Mouse (Mus musculus) spleen, postnatal 4 days (tissue): ENCODE measurements around the gene Bckdha.

ENCODE experiments used
- DNase-seq, 2 experiments: peaks; one replicate each; pipeline ENCODE4 v3.0.0; 2022; ENCODE audit warnings: low spot score in 2 of 2

Gene Bckdha

DNA sequence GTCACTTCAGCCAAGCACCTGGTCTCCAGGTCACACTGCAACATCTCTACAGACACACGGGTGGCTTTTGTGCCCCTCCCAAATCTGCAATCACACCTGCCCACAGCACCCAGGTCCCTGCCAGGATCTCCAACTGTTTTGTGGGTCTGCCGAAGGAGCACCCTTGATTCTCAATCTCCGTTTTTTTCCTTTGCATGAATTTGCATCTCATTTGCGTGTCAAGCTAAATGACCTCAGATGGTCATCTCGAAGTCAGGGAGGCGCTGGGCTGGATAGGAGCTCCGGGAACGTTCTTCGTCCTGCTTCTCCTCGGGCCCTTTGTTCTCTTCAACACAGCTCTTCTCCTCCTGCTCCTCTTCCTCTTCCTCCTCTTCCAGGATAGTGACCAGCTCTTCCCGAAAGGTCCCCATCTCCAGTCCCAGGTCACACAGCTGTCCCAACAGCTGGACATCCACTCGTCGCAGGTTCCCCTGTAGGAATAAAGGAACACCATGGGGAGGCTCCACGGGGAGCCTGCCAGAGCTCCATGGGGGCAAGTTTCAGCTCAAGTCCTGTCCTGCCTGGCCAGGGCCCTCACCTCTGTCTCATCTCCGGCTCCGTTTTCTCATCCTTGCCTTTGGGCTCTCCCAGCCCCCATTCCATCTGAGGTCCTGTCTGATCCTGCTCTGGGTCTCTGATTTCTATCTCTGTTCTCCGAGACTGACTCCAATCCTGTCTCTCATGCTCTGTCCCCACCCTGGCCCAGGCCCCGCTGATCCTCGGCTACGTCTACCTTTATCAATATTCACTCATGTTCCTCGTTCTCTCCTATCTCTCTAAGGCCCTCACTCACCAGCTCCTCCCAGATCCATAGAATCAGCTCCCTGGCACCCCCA is 43.7 kb downstream of the Bckdha start:
- DNase-seq, result peak in 1 of 2 experiments; percentile 9

DNA sequence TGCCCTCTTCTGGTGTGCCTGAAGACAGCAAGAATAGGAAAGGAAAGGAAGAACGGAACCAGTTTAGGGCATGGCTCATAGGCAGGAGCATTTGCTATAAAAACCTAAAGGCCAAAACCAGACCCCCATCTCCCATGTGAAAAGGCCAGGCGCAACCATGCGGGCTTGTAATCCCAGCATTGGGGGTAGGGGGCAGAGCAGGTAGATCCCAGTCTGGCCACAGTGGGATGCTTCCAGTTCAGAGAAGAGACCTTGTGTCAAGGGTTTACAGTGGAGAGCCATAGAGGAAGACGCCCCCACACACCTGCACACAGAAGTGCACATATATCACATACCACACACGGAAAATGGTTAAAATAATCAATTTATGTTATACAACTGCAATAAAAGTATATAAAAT is 44.7 kb downstream of the Bckdha start:
- peak in 1 of 2 experiments; percentile 9 for DNase-seq

DNA sequence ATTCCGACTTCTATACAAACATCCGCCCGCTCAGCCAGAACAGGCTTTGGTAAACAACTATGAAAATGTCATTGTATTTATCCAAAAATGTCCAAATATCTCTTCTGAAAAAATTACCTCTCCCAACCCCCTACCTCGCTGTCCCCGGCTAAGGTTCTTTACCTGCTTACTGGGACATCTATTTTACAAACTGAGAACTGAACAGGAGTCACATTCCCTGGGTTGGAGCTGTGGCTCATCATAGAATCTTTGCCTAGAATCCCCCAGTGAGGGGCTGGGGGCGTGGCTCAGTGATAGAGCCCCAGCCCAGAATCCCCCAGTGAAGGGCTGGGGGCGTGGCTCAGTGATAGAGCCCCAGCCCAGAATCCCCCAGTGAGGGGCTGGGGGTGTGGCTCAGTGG is 47.3 kb downstream of the Bckdha start:
- DNase-seq, result peak in 1 of 2 experiments; percentile 7

DNA sequence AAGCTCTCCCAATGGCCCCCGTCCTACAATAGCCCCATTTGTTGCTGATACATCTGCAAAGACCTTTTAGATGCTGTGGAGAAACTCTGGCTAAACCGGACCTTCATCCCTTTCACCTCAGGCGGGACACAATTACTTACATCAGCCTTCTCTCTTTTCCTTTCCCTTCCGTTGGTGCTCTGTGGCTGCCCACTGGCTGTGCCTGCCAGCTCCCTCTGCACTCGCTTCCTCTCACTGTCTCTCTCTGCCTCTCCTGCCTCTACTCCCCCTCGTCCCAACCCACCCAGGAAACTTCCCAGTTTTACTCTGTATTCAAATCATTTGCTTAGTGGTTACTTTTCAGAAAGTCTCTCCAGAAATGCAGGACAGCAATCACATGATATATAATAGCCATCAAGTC is 48.7 kb downstream of the Bckdha start:
- peak in 1 of 2 experiments; percentile 7 for DNase-seq

DNA sequence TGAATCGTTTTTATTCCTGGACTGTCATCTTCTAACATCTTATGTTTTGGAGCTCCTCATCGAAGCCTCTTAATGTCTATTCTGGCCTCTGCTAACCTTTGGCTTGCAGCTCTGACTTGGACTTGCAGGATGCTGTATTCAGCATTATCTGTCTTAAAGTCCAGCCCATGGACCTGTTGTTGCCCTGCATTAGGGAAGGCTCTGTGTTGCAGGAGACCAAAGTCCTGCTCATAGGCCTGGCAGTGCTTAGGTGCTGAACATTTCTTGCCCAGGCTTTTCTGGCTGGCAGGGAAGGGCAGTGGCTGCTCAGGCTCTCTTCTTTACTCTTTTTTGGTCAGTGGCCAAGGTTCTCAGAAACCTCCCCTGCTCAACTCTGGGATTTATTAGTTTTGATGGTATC is 51.6 kb downstream of the Bckdha start:
- peak in 1 of 2 experiments; percentile 9 for DNase-seq

DNA sequence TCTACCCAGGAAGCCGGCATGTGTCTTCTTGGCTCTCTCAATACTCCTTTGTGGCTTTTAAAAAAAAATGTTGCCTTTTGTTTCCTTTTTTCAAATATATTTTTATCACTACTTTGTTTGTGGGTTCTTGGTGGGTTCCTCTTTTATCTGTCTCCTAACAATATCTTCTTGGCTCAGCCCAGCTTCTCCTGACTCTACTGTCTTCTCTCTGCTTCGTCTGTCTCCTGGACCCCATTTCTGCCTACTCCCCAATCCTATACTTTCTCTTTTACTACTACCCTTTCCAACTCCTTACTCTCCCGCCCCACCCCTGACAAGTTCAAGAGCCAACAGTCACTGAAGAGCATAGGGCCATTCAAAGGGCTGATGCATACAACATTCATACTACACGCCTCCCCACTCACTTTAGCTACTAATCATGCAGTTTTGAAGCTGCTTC is 52.1 kb downstream of the Bckdha start:
- peak; percentile 12 to 57 for DNase-seq

DNA sequence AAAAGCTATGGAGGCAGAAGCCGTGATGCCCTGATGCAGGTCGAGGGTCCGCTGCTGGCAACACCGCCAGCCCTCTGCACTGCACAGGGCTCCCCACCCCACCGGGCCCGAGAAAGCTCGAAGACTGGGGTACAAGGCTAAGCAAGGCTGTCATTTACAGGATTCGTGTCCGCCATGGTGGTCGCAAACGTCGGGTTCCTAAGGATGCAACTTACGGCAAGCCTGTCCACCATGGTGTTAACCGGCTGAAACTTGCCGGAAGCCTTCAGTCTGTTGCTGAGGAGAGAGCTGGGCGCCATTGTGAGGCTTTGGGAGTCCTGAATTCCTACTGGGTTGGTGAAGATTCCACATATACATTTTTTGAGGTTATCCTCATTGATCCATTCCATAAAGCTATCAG is 57.4 kb downstream of the Bckdha start:
- peak in 1 of 2 experiments; percentile 9 for DNase-seq

DNA sequence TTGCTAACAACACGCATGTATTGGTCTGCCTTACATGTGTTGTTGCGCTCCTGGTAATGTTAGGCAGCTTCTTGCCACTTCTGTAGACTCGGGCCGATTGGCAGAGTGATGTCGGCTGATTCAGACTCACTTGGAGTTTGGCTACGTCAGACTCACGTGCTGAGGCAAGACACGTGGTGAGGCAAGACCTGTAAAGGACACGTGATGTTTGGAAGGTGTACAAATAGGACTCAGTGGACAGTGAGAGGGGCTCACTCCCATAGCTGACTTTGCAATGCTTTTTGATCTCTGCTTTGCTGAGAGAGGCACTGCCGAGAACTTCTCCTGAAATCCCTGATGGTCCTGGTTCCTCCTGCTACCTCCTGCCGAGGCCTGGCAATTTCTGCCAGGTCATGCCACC is 58.1 kb downstream of the Bckdha start:
- peak in 1 of 2 experiments; percentile 8 for DNase-seq

DNA sequence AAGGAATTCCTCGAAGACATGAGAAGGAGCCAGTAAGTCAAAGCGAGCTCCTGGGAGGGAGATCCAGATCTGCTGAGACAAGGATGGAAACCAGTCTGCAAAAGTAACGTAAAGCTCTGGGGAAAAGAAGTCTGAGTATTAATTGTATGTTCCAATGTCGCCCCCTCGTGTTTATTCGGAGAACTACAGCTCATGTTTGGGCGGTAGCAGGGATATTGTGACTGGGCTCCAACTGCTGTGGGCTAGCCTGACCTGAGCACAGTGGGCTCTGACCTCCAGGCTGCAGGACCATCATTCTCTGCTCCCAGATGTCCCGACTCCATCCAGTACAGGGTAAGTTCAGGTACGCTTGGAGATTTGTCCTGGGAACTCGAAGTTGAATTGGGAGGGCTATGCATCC is 59.1 kb downstream of the Bckdha start:
- DNase-seq, result peak; percentile 76 to 90

DNA sequence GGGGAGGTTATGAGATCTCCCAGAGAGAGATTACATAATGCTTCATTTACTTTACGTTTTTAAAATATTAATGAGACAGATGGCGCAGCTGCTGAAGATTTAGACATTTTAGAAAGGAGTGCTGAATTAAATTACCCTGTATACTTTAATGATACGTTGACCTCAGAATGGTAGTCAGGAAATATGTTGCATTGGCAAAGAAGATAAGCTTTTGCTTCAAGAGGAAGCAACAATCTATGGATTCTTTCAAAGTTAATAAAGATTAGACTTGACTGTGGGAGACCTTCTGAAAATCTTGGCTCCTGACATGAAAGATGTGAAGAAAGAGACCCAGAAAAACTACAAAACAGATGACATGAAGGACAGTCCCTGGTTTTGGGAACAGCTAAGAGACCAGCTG is 64.9 kb downstream of the Bckdha start:
- no peak for DNase-seq

DNA sequence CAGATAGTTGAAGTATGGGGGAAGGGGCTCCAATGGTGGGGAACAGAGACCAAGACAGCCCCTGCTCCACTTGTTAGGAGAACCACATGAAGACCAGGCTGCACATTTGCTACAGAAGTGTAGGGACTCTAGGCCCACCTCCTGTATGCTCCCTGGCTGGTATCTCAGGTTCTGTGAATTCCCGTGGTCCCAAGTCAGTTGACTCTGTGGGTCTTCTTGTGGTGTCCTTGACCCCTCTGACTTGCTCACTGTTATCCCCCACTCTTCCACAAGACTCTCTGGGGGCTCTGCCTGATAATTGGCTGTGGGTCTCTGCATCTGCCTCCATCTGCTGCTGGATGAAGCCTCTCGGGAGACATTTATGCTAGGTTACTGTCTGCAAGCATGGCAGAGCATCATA is 67.6 kb downstream of the Bckdha start:
- peak in 1 of 2 experiments; percentile 49 for DNase-seq

DNA sequence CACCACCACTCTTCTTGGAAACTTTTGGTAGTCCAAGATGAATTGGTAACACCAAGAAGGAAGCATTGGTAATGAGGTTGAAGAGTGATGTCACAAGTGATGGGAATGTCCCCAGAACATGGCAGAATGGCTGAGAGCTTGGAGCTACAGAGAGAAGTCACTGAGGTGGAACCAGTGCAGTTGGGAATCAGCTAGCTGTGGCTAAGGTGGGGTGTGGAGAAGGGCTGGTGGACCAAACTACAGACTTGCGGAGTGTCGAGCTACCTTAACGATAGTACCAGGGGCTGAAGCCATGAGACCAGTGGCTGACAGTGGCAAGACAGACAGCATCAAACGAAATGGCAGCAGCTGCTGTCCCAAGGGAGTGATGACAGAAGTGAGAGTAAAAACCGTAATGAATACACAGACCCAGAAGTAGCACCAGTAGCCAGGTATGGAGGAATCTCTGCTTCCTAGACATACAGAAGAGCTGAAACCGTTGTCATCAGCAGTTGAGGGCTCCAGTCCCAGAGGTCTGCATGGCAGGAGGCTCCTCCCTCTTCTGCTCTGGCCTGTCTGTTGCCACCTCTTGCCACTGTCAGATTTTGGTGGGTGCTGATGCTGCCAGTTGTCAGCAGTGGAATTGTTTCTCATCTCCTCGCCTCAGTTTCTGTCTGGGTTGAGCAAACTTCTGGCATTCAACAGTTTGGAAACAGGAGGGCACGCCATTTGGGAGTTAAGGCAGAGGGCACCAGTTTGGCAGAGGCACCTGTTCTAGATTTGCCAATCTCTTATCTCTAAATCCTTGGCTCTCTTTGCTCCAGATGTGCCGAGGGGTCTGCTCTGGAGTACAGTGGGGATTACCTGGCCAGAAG is 73.2 kb downstream of the Bckdha start:
- no peak for DNase-seq

DNA sequence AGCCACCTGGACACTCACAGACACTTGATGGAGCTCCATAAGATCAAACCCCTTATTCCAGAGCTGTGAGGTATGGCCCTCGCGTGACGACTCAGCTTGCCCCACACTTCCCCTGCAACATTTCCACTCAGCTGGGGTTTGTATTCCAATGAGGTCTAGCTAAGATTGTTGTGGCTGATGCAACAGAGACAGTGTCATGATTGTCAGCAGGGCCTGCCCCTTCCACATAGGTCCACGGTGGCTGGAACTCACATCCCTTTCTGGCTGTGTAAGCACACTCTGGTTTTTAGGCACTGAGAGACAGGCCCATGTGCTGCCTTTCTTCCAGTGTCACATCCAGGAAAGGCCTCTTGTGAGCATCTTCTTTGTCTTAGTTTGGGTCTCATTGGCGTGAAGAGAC is 74.1 kb downstream of the Bckdha start:
- no peak for DNase-seq

DNA sequence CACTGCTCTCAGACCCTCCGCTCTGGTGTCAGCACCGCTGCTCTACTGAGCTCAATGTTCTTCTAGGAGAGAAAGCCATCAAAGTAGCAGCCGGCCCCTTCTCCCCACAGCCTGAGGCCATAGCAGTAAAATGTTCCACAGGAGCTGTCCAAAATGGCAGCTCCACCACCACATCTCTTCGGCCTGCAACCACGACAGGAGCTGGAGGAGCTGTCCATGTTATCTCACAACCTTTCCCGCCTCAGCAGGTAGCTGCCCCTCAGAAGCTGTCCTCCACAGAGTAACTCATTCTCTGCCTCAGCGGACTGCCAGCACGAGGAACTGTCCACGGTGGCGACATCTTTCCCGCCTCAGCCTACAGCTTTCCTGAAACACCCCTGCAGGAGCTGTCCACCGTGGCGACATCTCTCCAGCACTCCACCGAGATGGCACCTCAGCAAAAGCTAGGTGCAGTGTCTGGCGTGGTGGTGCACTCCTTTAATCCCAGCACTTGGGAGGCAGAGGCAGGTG is 76.4 kb downstream of the Bckdha start:
- no peak for DNase-seq
